Mouse (Mus musculus) intestine, embryonic 15.5 days (tissue): ENCODE results near the gene Tmem198b. TPM values are rescaled to one million over a fixed set of nuclear protein-coding genes. Genes with fewer than 3 reads are reported as not detected.

Source experiments
- ATAC-seq: fragments of 200-750 bp; cut with Nextera tagmentation; 2 replicates; pipeline ENCODE4 v1.8.0; 2017; ENCODE audit warnings: moderate TSS enrichment, moderate library complexity
- H3K27ac ChIP-seq: fragments of 300-500 bp; sonication (generic); 2 replicates; pipeline ENCODE4 v1.5.1; 2015; ENCODE audit warnings: mild to moderate bottlenecking, inconsistent platforms
- H3K27me3 ChIP-seq: fragments of 300-500 bp; sonication (generic); replicated peaks from 2 replicates; pipeline ENCODE4 v1.6.1; 2015; ENCODE audit warnings: inconsistent platforms
- H3K36me3 ChIP-seq: fragments of 300-500 bp; sonication (generic); 2 replicates; pipeline ENCODE4 v1.6.1; 2015; ENCODE audit warnings: inconsistent platforms
- H3K4me1 ChIP-seq: fragments of 300-500 bp; sonication (generic); replicated peaks from 2 replicates; pipeline ENCODE4 v1.6.1; 2015; ENCODE audit warnings: inconsistent platforms
- H3K4me2 ChIP-seq: fragments of 300-500 bp; sonication (generic); replicated peaks from 2 replicates; pipeline ENCODE4 v1.6.1; 2015; ENCODE audit warnings: mild to moderate bottlenecking, inconsistent platforms
- H3K4me3 ChIP-seq: fragments of 300-500 bp; sonication (generic); replicated peaks from 2 replicates; pipeline ENCODE4 v1.5.1; 2015; ENCODE audit warnings: inconsistent platforms
- H3K9ac ChIP-seq: fragments of 300-500 bp; sonication (generic); 2 replicates; pipeline ENCODE4 v1.6.1; 2015; ENCODE audit warnings: inconsistent platforms
- H3K9me3 ChIP-seq: fragments of 300-500 bp; sonication (generic); 2 replicates; pipeline ENCODE4 v1.6.1; 2016; ENCODE audit warnings: inconsistent platforms
- WGBS: fragments of 180-500 bp; shearing (Covaris S2); methylation state at CpG from one replicate; pipeline ENCODE4 v1.1.7; 2015; 5-methylcytosine and 5-hydroxymethylcytosine counted together
- polyA plus RNA-seq: library from polyadenylated mRNA; unstranded; fragments of >200 nt; fragmentation: Nextera tagmentation; extraction: Ambion mirVana; gene quantifications from 2 replicates; pipeline ENCODE4 v1.2.1, GENCODE M21; 2015

Gene Tmem198b
- polyA plus RNA-seq, 1 experiment from 2014 or later = 11.2 TPM

DNA sequence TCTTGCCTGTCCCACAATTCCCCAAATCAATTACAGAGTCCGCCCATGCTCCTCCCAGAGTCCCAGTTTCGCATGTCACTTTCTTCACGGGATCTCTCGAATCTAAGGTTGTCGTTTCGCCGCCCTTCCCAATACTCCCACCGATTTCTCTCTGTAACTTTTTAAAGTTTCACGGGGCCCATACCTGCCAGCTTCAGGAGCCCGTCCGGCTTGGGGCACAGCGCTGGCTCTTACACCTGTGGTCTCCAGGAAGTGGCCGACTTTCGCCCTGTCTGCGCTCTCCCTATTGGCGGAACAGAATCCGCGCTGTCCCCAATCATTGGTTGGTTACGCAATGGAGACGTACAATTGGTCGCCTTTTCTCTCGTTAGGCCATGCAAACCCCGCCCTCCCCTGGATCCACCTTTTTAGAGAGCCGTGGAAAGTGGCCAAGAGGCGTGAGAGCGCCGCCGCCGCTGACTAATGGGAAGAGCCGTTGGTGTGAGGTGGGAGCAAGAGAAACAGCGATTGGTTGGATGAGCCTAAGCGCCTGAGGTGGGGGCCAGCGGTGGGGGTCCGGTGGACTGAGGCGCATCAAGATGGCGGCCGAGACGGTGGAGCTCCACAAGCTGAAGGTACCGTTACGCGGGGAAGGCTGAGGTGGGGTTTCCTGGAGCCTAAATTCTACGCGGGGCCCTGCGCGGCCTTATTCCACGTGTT is 17.3 kb upstream of the Tmem198b start, which contains the start of gene Ormdl2:
Gene Ormdl2, minus strand, starts transcription at position 288 of the 699 bp plus-strand sequence.
- peak within 1 kb of the TSS; percentile 79 for H3K4me2 ChIP-seq
- WGBS = under 1% methylated on average over 46 of the region's 46 CpGs
- H3K27ac ChIP-seq = peak within 1 kb of the TSS; percentile 64; the same call in 1 of the 2 replicates
- no peaks in the 10 kb centered on the region for H3K9me3 ChIP-seq
- H3K4me3 ChIP-seq = peak within 1 kb of the TSS; percentile 80
- peak within 1 kb of the TSS; percentile 72 for H3K9ac ChIP-seq
- peaks cover 6% of the 10 kb centered on the region; the same call in 1 of the 2 replicates for H3K4me1 ChIP-seq
- peaks cover 17% of the 10 kb centered on the region for H3K36me3 ChIP-seq
- no peaks in the 10 kb centered on the region for H3K27me3 ChIP-seq
- ATAC-seq = peak; percentile 100

DNA sequence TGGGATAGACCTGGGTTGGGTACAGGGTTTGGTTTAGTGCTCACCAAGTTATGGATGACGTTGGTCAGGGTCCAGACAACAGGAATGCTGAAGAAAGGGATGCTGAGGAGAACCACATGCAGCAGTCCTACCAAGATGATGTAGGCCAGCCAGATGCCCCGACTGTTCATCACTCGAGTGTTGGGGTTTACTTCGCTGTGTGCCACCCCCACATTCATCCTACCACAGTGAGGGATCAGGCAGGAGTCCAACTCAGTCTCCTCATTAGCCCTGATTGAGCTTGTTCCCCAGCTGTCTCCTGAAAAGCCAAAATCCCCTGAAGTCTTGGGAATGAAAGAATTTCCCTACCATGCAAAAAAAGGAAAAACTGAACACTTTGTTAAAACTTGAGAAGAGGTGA is 16.0 kb upstream of the Tmem198b start:
- Histone ChIP-seq H3K9me3 (no peaks in the 10 kb centered on the region), H3K27ac (no peak overlapping the region), H3K9ac (no peak overlapping the region), H3K4me1 (peaks cover 6% of the 10 kb centered on the region; the same call in 1 of the 2 replicates), H3K36me3 (peaks cover 23% of the 10 kb centered on the region), H3K4me2 (no peak overlapping the region), H3K4me3 (no peak overlapping the region), H3K27me3 (no peaks in the 10 kb centered on the region)
- WGBS = 87% methylated on average over 4 of the region's 4 CpGs
- ATAC-seq = no peak

DNA sequence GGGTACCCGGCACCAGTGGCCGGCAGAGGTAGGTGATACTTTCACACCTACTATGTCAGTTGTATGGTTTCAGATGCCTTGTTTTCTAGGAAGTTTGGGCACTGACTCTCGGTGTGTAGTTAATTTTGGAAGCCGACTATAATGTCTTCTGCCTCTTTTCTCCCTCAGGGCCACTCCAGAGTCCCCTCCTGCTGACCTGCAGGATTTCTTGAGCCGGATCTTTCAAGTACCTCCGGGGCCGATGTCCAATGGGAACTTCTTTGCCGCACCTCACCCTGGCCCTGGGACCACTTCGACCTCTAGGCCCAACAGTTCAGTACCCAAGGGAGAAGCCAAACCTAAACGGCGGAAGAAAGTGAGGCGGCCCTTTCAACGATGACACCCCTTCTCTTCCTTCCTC is 12.9 kb upstream of the Tmem198b start, which contains the start of gene Sarnp:
Gene Sarnp, plus strand, starts transcription at position 301 of the 400 bp plus-strand sequence.
- H3K4me1 ChIP-seq = no peaks in the 10 kb centered on the region; the same call in 1 of the 2 replicates
- peaks cover 28% of the 10 kb centered on the region for H3K36me3 ChIP-seq
- H3K9me3 ChIP-seq = no peaks in the 10 kb centered on the region
- 90% methylated on average over 13 of the region's 13 CpGs for WGBS
- no peak within 1 kb of the TSS for H3K9ac ChIP-seq
- no peaks in the 10 kb centered on the region for H3K27me3 ChIP-seq
- no peak within 1 kb of the TSS for H3K27ac ChIP-seq
- ATAC-seq = no peak
- no peak within 1 kb of the TSS for H3K4me3 ChIP-seq
- H3K4me2 ChIP-seq = no peak within 1 kb of the TSS

DNA sequence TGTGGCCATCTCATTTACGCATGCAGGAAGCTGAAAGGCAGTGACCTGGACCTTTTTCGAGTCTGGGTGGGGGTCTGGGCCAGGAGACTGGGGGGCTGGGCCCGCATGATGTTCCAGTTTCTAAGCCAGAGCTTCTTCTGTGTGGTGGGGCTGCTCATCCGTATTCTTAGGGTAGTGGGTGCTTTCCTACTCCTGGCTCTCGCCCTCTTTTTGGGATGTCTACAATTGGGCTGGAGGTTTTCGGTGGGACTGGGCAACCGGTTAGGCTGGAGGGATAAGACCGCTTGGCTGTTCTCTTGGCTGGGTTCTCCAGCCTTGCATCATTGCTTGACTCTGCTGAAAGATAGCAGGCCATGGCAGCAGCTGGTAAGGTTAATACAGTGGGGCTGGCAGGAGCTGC is 2.8 kb upstream of the Tmem198b start:
- 90% methylated on average over 8 of the region's 8 CpGs for WGBS
- Histone ChIP-seq H3K4me1 (peaks cover 38% of the 10 kb centered on the region), H3K27me3 (no peaks in the 10 kb centered on the region), H3K36me3 (no peaks in the 10 kb centered on the region; the same call in 1 of the 2 replicates), H3K4me2 (peak overlapping the region; percentile 81), H3K4me3 (peak overlapping the region; percentile 83), H3K9ac (peak overlapping the region; percentile 89), H3K9me3 (no peaks in the 10 kb centered on the region), H3K27ac (no peak overlapping the region)
- no peak for ATAC-seq

DNA sequence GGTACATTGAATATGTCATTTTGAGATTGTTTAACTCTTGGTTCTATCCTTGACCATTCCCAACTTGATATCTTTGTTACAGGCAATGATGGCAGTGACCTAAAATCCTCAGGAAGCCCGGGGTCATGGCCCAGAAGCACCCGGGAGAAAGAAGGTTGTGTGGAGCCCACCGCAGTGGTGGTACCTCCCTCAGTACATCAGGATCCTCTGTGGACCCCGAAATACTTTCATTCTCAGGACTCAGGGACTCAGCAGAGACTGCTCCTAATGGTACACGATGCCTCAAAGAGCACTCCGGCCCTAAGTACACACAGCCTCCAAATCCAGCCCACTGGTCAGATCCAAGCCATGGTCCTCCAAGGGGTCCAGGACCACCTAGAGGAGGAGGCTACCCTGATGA is 1.9 kb upstream of the Tmem198b start:
- Histone ChIP-seq H3K36me3 (no peaks in the 10 kb centered on the region; the same call in 1 of the 2 replicates), H3K27ac (0 out of 2 replicates have a peak overlapping the region, but pooled peaks have one; percentile 22), H3K9me3 (no peaks in the 10 kb centered on the region), H3K27me3 (no peaks in the 10 kb centered on the region), H3K4me3 (peak overlapping the region; percentile 83), H3K4me2 (peak overlapping the region; percentile 81), H3K9ac (peak overlapping the region; percentile 89), H3K4me1 (peaks cover 38% of the 10 kb centered on the region)
- no peak for ATAC-seq
- 43% methylated on average over 6 of the region's 6 CpGs for WGBS

DNA sequence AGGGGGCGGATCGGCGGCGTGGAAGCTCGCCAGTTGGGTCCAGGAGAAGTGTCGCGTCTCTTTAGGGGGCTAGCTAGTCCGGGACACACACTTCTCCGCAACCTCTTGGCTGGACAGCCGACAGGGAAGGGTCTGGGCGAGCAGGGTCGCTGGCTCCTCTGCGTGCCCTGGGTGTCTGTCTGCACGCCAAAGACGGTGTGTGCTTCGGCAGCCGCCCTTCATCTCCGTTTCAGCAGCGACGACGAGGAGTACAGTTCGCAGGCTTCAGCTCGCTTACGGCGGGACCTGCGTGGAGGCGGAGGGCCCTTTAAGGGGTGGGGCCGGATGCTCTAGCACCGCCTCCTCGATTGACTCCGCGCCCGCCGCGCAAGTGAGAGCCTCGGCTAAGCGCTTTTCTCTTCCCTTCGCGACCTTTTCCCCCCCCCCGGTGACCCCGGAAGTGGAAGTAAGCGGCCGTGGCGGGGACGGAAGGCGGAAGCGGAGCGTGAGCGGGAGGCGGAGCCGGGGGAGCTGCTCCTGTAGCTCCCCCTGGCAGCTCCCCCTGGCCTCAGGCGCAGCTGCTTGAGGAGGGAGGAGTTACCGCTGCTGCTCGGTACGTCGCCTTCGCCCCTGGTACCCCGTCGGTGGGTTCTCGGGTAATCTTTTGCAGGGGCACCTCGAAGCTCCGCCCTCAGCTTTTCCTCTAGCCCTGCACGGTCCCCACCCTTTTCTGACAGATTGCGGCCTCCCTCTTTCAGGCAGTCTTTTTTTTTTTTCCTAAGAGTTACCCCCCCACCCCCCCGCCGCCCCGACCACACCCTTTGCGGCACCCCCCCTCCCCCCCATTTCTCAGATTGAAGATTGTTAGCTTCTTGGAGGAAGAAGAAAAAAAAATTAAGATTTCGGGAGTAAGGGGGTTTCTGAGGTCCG is 1.2 kb upstream of the Tmem198b start:
- under 1% methylated on average over 69 of the region's 70 CpGs for WGBS
- Histone ChIP-seq H3K9ac (peak overlapping the region; percentile 89), H3K4me3 (peak overlapping the region; percentile 83), H3K27me3 (no peaks in the 10 kb centered on the region), H3K9me3 (no peaks in the 10 kb centered on the region), H3K4me2 (peak overlapping the region; percentile 81), H3K36me3 (peaks cover 4% of the 10 kb centered on the region), H3K4me1 (peaks cover 38% of the 10 kb centered on the region), H3K27ac (peak overlapping the region; percentile 99)
- ATAC-seq = peak; percentile 96

DNA sequence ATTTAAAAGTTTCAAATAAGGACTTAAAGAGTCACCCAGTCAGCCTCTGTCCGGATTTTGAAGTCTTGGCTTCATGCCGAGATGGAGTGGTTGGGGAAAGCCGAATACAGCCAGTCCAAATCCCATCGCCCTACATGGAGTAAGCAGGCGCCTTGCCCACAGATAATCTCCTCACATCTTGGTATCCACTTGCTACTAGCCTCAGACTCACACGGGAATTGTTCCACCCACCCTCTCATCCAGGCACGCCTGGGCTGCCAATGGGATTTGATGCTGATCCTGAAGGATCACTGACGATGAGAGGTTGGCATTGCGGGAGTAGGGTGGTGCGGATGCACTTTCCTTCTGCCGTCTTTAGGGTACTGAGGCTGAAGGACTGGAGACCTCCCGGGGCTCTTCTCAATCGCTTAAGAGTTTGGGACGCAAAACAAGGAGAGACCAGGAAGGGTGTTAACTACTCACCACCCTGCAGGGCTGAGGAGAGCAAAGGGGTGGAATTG is 349 bp downstream of the Tmem198b start, which contains the start of gene Dnajc14:
Gene Dnajc14, plus strand, starts transcription at position 292 of the 500 bp plus-strand sequence.
- Histone ChIP-seq H3K27ac (peak within 1 kb of the TSS; percentile 99), H3K4me3 (peak within 1 kb of the TSS; percentile 83), H3K9me3 (no peaks in the 10 kb centered on the region), H3K9ac (peak within 1 kb of the TSS; percentile 89), H3K27me3 (no peaks in the 10 kb centered on the region), H3K4me1 (peaks cover 36% of the 10 kb centered on the region), H3K4me2 (peak within 1 kb of the TSS; percentile 81), H3K36me3 (peaks cover 4% of the 10 kb centered on the region)
- peak; percentile 5 for ATAC-seq
- WGBS = 2% methylated on average over 14 of the region's 14 CpGs

DNA sequence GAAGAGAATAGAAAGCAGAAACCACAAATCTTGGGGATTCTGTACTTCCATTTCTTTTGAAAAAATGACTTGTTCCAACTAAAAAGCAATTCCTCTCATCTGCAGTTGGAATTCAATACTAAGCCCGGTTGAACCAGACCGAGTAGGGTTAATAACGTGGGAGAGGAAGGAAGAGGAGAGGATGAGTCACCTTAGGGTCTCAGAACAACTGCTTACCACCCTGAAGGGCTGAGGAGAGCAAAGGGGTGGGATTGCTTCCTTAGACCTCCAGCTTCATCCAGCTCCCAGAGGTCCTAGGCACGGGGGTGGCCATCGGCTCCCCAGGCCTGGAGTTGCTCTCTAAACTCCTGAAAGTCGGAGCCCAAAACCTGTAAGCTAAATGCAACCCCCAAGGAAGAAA is 809 bp downstream of the Tmem198b start:
- Histone ChIP-seq H3K9ac (peak overlapping the region; percentile 89), H3K4me3 (peak overlapping the region; percentile 83), H3K4me2 (peak overlapping the region; percentile 81), H3K9me3 (no peaks in the 10 kb centered on the region), H3K27ac (peak overlapping the region; percentile 99), H3K27me3 (no peaks in the 10 kb centered on the region), H3K36me3 (peaks cover 4% of the 10 kb centered on the region), H3K4me1 (peaks cover 32% of the 10 kb centered on the region)
- 18% methylated on average over 6 of the region's 6 CpGs for WGBS
- ATAC-seq = no peak

DNA sequence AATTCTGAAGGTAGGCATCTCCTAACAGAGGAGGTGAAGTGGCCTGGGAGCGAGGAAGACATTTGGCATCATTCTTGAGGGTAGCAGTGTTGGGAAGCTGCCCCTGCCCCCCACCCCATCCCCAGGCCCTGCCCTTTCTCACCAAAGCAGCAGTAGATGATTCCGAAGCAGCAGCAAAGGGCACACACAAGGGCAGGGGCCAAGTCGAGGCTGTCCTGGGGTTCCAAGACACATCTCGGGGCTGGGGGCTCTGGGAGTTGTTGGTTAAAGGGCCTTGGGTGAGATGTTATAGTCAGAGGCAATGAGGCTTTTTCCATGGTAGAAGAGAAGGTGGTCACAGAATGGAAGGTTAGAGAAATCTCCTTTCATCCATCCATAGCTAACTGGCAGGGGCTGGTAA is 1.2 kb downstream of the Tmem198b start:
- no peaks in the 10 kb centered on the region for H3K9me3 ChIP-seq
- H3K27me3 ChIP-seq = no peaks in the 10 kb centered on the region
- peak overlapping the region; percentile 83 for H3K4me3 ChIP-seq
- peak overlapping the region; percentile 89 for H3K9ac ChIP-seq
- peaks cover 29% of the 10 kb centered on the region for H3K4me1 ChIP-seq
- peaks cover 4% of the 10 kb centered on the region for H3K36me3 ChIP-seq
- H3K4me2 ChIP-seq = peak overlapping the region; percentile 81
- no peak for ATAC-seq
- peak overlapping the region; percentile 99; the same call in 1 of the 2 replicates for H3K27ac ChIP-seq
- 63% methylated on average over 4 of the region's 4 CpGs for WGBS

DNA sequence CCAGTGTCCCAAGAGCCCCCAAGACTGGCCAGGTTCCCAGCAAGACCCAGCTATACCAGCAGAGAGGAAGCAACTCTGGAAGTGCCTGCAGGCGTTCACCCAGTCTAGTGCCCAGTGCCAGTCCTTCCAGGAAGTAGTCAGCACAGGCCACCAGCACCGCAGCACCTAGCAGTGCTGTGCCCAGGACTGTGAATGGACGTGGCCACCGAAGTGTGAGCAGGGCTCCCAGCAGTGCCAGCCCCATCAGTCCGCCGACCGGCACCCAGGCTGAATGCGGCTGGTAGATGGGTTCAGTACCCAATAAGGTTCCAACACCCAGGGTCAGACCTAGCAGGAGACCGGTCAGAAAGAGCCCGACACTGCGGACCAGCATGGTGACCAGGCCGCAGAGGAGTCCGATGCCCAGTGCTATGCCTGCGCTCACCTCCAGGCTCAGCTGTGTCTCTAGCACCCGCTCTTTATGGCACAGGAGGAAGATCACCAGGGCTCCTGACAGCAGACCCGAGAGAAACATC is 2.1 kb downstream of the Tmem198b start:
- Histone ChIP-seq H3K4me3 (no peak overlapping the region), H3K27me3 (no peaks in the 10 kb centered on the region), H3K9me3 (no peaks in the 10 kb centered on the region), H3K4me2 (no peak overlapping the region), H3K9ac (0 out of 2 replicates have a peak overlapping the region, but pooled peaks have one; percentile 13), H3K36me3 (peaks cover 4% of the 10 kb centered on the region), H3K27ac (no peak overlapping the region), H3K4me1 (peaks cover 21% of the 10 kb centered on the region)
- ATAC-seq = no peak
- 87% methylated on average over 16 of the region's 16 CpGs for WGBS

DNA sequence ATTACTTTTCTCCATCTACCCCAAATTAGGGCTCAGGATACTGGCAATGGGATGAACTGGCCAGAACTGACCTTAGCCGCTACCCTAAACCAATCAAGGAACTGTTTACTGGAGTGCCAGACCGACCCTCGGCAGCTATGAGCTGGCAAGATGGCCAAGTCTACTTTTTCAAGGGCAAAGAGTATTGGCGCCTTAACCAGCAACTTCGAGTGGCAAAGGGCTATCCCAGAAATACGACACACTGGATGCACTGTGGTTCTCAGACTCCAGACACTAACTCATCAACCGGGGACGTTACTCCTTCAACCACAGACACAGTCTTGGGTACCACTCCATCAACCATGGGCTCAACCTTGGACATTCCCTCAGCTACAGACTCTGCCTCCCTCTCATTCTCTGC is 5.5 kb downstream of the Tmem198b start:
- ATAC-seq = no peak
- no peak overlapping the region for H3K4me3 ChIP-seq
- no peaks in the 10 kb centered on the region for H3K27me3 ChIP-seq
- H3K9me3 ChIP-seq = no peaks in the 10 kb centered on the region
- WGBS = 95% methylated on average over 8 of the region's 8 CpGs
- H3K27ac ChIP-seq = no peak overlapping the region
- H3K4me2 ChIP-seq = no peak overlapping the region
- peaks cover 4% of the 10 kb centered on the region; the same call in 1 of the 2 replicates for H3K36me3 ChIP-seq
- peaks cover 10% of the 10 kb centered on the region for H3K4me1 ChIP-seq
- H3K9ac ChIP-seq = no peak overlapping the region
